Mouse (Mus musculus): Measurements from ENCODE around the gene Satb2.

Gene Satb2

DNA sequence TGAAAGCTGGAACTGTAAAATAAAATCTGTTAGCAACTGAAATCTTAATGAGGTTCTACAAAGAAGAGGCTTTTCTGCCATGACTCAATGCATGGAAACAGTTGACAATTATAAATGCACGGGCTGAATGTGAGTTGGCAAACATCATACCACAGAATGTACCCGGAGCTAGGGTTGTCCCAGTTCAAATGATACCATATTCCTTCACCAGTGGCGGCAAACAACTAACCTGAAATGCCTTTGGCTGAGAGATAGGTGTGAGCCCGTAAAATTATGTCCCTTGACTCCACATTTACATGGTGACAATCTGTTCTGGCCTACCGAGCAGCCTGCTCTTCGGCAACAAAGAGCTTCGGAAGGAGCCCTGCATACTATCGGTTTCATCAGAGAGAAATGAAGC is 58.0 kb downstream of the Satb2 start:
- DNase-seq, result no peak

DNA sequence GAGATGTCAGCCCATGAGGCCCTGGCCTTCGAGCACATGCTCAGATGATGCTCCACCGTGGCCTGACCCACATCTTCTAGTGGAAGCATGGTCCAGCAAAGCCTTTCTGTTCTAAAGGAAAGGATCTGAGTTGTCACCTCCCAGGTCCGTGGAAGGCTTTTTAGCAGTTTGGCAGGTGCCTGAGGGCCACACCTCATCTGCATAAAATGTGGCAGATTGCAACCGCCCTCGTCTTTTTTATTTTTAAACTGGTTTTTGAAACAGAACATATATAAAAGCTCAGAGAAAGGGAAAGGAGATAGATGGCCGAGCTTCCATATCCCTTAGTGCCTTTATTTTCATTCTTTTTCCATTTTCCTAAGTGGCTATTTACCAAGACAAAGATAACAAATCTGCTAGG is 64.2 kb downstream of the Satb2 start:
- no peak for DNase-seq

DNA sequence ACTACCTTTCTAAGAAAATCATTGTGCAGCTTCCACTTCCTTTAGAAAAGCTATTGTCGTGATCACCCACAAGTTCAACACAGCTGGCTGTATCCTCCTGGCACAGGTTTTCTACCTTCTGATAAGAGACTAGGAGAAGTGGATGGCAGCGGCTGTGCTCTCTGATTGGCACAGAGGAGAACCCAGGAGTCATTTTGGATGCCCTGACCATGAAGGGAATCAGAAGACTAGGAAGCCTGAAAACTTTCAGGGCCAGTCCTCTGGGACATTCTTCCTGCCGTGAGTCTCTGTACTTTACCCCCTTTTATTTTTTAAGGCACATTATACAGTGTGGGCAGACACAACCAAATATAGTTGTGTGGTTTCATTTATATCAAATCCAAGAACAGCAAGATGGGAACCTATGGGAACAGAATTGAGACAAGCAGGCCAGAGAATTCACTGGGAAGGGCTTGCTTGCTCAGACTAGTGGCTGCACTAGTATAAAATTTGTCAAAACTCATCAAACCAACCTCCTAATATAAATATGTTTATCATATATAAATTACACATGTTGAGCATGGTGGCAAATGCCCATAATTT is 77.7 kb downstream of the Satb2 start:
- no peak for DNase-seq

DNA sequence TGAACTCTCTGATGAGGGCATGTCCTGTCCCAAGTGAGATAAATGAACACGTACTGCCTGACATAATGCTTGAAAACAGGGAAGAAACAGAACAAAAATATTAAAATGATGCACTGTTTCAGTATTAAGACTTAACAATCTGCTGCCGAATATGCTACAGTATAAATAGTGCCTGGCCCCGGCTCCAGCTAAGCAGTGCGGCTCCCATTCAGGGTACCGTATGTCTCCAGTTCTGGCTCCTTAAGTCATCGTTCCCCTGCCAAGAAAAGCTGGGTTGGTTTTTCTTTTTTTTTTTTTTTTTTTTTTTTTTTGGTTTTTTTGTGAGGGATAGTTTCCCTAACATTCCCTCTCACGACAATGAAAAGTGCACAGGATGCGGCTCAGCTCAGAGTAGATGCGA is 78.3 kb downstream of the Satb2 start:
- DNase-seq, result no peak

DNA sequence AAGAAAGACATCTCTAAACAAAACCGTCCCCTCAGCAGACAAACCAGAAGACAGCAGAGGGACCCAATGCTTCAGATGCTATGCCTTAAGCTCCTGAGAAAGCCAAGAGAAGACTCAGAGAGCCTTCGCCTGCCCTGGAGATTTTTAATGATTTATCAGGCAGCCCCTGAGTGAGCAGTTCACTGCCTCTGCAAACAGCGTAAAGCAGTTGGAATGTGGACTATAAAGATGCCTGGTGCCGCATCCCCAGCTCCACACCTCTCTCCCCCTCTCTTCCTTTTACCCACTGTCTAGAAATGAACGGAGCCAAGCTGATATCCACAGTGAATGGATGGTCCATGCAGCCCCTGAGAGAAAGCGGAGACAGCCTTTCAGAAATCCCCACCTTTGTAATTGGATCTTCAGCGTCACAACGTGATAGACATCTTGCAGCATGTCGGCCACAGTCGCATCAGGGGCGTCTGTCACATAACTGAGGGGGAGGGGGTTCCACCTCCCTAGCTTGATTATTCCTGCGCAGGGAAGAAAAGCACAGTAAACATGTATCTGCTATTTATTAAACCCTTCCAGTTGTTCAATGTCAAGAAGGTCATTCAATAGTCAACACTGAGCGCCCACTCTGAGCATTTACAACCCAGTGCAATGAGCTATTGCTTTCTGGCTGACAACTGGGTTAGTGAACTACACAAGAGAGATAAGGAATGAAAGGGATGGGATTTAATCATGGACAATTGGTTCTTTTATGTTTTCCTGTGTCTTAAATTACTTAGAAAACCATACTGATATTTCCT is 79.6 kb downstream of the Satb2 start:
- no peak for DNase-seq

DNA sequence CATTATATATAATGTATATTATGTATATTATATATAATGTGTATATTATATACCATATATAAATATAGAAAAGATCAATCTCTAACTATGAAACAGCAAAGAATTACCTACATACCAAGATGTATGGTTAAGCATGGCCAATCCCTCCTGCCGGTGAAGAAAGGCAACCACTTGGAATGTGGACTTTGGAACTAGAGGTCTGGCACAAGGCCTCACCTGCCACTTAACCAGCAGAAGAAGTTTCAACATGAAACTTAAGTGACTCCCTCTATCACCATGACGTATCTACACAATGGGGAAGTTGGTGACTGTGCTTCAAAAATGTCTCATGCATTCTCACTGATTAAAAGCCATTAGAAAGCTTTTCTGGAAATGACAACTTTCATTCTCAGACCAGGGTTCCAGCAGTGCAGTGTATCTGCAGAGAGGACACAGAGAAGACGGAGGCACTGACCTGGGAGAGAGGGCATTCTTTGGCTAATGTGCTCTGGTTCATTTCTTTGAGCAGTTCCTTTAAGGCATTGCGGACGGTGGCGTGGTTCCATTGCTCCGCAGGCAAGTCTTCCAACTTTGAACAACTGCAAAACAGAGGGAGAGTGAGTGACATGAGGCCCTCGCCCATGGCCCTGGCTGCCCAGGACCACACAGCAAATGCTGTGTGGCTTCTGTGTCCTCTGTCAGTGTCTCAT is 80.8 kb downstream of the Satb2 start:
- no peak for DNase-seq

DNA sequence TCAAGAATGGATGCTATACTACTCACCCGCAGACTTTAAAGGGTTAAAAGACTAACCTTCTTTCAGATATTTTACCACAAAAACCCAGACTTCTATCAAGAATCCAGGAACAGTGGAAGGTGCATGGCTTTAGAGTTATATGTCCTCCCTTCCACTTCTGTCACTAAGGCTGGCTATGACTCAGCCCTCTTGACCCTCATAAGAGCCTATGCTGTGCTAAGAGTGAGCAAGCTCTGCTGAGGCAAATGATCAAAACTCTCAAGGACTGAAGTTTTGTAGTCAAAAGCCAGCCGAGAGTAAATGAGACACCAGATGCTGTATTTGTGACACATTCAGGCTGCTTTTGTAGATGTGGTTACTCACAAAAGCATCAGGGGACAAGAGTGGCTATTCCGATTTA is 81.8 kb downstream of the Satb2 start:
- no peak for DNase-seq

DNA sequence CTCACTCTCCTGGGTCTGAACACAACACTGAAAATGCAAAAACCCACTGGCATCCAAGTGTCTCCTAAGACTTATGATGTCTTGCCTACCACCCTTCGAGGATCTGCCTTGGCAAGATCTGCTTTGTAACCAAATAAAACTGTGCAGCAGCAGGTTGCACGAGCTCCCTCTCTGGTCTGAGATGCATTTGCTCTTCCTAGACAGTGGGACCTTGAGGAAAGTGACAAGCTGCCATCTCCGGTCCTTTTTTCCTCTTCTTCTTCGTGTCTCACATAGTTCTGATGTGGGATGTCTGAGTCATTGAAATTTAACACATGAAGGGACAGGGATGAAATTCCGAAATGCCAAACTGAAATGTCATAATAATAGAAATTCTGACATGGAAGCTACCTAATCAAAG is 85.7 kb downstream of the Satb2 start:
- no peak for DNase-seq

DNA sequence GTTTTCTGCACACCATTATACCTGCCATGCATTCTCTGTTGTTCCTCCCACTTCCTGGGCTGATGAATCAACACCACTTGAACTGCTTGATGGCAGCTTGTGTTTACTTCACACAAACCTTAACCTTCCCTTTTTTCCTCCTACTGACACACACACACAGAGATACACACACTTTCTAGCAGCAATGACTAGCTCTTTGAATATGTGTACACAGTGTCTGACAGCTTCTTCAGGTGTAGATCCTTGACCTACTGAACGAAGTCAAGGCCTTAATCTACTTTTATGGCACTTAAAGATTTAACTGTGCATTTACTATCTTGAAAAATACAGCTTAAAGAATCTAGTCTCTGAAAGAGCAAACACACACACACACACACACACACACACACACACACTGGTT is 89.5 kb downstream of the Satb2 start:
- DNase-seq, result no peak

DNA sequence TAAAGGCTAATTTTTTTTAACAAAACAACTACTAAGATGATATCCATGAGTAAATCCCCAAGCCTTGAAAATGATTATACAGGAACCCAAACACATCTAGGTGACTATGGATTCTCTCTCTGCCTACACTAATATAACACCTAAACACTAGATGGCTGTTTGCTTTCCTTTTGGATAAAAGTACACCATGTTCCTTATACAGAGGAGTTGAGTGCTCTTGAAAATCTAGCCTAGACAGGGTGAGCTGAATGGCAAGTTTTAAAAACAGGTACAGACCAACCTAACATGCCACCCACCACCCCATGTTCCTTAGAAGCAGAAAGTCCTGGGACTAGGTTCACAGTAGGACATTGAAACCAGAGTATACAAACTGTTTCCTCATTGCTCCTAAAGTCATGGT is 90.9 kb downstream of the Satb2 start:
- no peak for DNase-seq

DNA sequence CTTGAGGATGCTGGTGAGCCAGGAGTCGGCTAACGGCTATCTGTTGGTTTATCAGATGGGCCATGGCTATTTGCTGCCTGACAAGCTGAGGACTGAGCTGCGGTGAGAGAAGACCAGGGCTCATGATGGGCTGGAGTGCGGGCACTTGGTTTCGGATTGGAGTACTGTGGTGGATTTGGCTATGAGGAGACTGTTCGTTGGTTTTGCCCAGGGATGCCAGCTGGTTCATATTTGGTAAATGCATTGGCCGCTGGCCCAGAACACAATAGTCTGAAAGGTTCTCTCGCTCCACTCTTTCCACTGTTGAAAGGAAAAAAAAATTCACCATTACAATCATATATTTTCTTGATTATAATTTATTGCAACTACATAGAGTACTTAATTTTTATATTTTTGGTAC is 107.0 kb downstream of the Satb2 start:
- DNase-seq, result no peak

DNA sequence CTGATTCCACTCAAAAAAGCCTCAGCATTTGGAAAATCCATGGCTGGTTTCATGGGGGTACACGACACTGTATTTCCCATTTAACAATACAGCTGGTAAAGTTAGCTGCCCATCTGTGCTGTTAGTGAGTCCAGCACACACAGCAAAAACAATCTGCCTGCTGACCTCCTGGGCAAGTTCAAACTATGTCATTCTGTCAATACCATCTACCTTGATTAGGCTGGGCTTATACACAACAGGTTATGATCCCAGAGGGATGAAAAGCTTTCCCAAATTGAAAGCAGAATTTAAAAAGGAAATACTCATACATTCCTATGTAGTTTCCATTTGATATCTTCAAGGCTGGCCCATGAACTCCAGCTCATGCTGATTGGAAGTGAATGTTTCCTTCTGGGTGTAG is 113.2 kb downstream of the Satb2 start:
- DNase-seq, result no peak

DNA sequence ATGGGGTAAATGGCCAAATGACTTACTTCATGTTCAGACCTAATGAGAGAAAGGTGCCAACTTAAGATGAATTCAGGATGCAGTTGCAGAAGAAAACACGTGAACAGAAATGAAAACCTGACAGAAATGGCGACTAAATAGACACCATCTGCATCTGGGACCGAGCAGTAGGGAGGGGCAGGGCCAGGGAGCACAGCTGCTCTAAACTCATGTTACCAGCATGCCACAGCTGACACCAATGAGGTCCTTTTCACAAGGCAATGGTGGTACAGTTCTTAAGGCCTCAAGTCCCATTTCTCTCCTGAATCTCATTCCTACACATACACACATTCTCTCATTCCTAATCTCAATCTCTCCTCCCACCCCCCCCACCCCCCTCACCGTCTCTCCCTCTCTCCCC is 115.7 kb downstream of the Satb2 start:
- peak; percentile 19 for DNase-seq

DNA sequence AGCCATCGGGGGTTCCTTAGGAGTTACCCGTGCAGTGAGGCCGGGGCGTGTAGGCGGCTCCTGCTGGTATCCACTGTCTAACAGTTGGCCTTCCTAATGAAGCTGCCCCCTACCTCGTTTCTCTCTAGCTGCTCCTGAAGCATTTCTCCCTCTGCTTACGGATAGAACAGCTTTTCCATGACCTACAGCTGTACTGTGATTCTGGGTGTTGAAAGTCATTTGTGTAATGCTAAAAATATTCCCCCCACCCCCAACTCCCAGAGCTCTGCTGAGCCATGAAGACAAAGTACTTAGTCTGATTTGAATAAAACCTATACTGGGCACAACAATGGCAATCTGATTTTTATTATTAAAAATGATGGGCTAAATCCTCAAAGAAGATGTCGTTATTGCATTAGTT is 121.2 kb downstream of the Satb2 start:
- DNase-seq, result no peak

DNA sequence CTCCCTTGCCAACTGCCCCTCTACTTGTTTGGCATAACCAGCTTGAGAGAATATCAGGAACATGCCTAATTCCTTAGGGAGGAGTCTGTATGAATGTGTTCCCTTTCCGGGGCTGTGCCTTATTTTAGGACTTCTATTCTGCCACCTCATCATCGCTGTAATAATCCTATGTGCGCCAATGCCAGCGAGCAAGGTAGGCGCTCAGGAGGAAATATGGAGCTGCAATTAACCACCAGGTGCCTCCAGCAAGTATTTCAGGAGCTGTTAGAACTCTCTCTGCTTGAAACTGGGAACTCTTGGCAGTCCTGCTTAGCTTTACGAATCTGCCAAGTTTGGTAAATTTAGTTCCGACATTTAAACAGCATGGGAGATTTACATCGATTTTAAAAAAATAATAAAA is 128.0 kb downstream of the Satb2 start:
- no peak for DNase-seq

DNA sequence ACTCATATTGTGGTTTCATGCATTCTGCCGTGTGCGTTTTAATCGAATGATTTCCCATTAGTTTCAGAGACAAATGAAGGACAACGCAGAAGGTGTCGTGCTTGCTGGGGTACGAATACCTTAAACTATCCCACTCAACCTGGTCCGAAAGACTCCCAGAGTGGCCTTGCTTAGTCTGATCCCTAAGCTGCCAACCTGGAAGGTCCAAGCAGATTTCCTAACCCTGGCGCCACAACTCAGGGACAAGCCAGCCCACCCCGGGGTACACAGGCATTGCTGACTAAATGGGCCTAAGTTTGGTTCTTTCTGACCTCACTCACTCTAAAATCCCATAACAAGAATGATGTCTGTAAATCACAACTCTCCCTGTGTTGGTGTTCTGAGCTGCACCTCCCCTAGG is 132.1 kb downstream of the Satb2 start:
- DNase-seq, result no peak

DNA sequence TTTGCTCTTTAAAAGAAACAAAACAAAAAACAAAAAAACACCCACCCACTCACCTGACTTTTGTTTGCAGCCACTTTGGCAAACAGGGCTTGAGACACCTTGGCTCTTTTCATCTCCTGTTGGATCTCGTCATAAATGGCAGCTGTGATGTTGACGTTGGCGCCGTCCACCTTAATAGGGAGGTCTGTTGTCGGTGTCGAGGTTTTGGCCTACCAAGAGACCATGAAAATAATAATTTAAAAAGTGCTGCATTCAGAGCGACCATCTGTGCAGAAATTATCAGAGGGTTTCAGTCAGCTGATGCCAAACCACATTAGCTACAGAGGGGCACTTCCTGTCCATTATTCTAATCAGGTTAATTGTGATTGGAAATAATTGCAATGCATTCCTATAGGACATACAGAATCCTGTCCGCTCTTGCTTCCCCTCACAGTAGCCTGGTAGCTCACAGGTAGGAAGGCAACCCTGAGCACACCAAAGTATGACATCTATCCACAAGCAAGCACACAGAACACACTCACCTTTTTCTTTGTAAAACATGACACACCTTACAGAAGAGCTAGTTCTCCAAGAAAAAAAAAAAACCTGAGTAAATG is 132.8 kb downstream of the Satb2 start:
- DNase-seq, result peak; percentile 9

DNA sequence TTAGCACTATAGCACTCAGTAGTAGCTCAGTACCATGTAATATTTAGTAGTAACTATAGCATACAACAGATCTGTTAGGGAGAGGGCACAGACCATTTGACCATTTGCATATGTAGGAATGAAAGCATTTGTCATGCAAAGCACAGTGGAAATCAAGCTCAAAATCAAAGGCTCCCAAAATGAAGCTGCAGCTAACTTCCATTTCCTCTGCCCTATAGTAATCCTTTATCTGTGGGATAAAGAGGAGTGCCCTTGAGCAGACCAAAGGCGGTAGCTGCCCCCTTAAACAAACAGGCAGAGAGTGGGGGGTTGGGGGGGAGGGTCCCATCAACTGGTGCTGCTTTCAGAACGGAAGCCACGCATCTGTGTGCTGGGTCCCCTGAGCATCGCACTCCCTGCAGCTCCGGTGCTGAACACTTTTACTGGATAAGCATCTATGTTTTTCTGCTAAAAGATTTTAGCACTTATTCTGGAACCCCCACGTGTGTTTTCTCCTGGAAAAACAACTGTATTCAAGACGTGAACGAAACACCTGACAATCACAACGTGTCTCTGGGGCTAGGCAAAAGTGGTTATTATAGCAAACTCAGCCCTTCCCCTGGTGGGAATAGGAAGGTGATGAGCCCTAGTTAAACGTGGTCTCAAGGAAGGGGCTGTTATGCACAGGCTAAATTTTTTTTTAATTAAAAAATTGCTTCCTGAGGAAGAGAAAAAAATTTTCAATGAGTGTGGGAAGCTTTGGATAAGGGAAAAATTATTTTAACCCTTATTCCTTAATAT is 133.7 kb downstream of the Satb2 start:
- no peak for DNase-seq

DNA sequence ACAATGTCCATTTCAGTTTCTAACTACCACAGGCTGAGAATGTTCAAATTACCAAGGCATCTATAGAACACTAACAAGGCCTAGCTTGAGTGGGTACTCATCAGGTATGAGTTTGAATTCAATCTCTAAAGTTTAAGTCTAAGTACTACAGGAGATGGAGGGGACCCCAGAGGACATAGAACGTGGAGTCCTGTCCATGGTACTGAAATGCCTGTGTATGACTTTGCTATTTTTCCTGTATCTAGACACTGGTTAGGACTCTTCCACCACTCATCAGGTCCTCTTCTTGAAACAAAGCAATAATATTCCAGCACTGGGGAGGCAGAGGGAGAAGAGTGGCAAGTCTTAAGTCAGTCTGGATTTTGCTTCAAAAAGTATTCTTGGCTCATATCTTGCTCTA is 139.5 kb downstream of the Satb2 start:
- DNase-seq, result peak; percentile 29

DNA sequence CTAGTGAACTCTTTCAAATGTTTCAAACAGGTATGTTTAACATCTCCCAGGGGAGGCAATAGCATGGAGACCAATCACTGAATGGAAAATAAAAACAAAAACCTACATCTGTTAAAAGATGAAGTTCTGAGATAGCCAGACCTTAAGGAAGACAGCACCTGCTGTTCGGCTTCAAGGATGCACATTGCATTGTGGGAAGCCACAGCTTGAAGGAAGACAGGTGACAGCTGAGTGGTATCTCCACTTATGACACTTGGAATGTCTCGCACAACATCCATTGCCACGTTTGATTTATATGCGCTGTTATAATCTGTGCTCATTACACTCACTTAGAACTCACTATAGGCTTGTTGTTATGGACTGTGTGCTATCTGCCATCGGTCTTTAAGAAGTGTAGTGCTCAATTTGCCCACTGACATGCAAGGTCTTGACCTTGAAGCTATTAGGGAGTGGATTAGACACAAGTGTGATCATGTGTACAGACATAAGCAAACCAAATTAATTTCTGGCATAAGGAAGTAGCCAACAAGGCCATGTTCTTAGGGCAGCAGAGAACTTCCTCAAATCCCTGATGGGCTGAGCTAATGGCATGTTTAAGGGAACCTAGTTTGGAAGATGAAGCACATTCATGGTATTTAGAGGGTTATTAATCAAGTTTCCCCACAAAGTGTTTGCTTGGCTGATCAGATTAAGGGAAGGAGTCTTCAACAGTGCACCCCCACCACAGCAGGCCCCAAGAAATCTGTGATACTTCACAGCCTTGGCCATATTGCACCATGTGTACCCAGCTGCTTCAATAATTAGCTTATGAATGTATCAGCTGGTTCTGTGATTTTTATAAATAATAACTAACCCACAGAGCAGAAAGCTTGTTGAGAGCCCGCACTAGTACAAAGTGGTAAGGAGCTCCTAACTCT is 144.2 kb downstream of the Satb2 start:
- peak; percentile 51 for DNase-seq

DNA sequence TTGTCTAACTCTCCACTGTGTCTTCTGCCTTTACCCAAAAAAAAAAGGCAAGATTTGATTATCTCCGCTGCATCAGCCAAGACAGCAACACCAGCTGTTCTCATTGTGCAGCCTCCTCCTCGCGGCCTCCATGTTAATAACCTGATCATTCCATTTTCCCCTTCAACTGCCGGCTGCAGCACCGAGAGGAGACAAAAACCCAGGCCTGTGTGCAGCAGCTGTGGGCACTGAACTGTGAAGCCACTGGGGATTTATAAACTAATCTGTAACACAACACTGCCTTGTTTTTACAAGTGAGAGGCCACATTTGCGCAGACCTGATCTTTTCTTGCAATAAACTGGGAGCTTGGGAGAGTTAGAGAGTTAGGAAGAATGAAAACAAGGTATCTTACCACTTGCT is 145.1 kb downstream of the Satb2 start:
- peak; percentile 91 for DNase-seq

DNA sequence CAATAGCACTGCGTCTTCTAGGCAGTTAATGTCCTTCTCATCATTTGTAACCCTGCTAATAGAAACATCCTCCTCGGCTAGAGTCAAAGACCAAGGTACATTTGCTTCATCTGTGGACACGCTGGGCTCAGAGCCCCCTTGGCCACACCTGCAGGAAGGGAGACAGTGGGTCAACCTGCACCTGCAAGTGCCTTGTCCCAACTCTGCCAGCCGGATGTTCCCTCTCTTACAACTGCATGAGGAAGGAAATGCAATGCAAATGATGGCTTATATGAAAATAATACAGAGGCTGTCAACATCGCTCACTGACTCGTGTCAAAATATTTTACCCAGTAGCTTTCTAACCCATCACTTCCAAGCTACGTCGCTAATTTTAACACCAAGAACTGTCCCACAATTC is 145.7 kb downstream of the Satb2 start:
- no peak for DNase-seq
